Mouse (Mus musculus): ENCODE data around the gene Grik3.

The Grik3 gene

DNA sequence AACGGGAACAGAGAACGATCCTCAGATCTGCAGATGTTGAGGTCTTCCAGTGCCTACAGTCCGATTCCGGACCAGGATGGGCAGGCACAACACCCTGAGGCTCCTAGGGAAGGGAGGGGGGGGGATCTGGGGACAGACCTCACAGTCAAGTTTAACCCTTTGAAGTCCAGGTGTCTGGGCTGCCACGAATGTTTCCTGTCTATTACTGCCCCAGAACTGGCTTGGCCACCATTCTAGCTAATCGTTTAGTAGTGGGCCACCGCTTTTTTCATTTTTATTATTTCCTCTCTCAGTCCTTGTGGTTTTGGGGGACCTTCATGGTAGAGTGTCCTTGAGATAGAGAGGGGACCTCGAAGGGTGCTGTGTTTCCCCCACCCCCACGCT is 1.6 kb downstream of the Grik3 start:
- DNase-seq, result no peak

DNA sequence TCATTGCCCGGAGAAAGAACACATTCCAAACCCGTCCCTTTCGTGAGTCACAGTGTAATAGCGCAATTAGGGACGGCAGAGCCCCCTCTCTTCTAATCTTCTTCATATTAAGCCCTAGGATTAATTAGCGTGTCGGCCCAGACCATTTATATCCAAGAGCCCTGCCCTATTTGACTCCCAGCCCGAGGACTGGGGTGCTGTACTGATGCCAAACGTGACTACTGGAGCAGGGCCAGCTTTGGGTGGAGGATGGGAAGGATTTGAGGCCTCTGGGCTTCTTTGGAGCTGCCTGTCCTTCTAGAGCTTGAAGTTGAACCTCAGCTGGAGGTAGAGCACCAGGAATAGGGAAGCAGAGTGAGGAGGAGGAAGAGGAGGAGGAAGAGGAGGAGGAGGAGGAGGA is 2.2 kb downstream of the Grik3 start:
- no peak for DNase-seq

DNA sequence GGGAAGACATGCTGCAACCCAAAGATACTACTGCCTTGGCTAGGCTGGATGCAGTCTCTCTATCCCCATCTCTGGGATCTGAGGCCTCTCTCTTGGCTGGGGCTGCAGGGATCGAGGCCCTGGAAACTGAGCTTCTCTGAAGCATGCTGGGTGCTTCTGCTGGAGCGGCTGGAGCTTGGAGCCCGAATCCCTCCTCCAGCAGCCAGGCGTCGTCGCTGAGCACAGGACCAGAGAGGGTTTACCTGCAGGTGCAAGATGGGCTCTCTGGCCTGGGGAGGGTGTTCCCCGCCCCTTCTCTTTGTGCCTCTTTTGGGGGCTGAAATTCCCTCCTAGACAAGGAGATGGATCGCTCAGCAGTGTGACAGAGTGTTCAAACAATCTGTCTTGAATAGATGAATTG is 2.6 kb downstream of the Grik3 start:
- DNase-seq, result no peak

DNA sequence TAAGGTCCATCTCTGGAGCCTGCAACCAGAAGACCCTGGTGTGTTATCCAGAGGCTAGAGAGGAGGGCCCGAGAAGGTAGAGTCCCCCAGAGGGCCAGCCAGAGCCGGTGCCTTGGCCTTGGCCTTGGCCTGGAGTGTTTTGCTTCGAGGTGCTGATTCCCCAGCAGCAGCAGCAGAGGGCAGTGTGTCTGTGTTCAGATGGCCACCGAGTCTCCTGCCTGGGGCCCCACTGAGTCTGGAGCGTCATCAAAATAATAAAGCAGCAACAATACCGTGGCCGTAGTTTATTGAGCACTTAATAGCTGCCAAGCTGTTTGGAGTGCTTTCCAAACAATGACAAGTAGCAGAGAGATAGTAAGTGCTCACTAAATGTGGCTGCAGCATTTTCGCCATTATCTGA is 5.0 kb downstream of the Grik3 start:
- DNase-seq, result no peak

DNA sequence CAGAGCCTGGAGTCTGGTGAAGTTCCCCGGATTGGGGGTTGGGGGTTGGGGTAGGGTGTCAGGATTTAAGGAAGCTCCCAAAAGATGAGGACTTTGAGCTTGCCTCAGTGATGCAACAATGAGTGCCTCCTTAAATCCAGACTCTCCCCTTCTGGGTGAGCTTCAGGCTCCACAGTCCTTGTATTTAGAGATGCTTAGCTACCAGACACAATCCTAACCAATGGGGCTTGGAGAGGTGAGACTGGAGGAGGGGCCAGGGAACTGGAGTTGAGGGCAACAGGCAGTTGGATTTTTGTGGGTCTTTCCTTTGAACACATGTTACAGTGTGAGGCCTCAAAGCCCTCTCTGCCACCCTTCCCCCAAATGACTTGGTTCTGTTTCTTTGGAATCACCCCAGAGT is 6.5 kb downstream of the Grik3 start:
- DNase-seq, result no peak

DNA sequence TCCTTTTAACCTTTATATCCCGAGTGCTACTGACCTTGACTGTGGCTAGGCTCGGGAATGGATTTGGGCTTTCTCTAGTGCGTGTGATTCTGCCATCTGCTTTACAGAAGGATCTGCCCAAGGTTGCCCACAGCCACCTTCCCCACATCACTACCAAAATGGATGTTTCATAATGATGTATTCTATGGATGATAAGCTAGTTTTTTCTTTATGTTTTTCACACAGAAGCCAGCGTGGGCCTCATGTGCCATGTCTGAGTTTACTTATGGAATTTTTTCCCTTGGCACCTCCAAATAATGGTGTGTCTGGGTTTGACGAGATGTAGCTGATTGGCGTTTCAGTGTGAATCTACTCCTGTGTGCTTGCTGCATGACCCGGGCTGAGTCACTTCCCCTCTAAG is 7.0 kb downstream of the Grik3 start:
- DNase-seq, result no peak

DNA sequence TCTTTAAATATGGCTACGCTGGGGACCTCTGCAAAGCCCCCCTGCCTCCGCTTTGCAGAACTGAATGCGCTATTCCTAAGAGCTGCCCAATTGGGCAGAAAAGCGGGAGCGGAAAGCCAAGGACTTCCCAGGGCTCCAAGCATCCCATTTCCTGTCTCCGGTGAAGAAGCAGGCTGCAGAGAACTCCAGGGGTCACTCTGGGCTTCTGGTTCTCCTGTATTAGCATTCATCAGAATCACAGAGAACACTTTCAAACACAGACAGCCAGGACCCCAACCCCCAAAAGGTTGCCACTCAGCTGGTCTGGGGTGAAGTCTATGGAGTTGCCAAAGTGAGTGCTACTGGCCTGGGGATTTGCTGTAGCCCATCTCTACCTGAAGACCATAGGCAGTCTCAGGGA is 8.4 kb downstream of the Grik3 start:
- DNase-seq, result no peak

DNA sequence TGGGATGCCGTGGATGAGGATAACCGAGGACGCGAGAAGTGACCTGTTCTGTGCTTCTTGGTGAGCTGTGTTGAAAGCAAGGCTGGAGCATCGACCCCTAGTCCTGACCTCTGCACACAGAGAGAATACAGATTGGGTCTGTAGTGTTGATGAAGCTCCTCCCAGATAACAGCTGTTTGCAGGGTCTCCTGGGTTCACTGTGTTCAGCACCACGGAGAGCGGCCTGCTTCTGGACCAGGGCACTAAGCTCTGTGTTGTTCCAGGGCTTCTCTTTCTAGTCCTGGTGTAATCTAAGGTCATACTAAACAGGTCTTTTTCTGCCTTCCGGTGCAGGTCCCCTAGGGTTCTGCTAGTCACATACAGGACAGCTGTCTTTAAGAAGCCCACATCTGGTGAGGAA is 12.4 kb downstream of the Grik3 start:
- no peak for DNase-seq

DNA sequence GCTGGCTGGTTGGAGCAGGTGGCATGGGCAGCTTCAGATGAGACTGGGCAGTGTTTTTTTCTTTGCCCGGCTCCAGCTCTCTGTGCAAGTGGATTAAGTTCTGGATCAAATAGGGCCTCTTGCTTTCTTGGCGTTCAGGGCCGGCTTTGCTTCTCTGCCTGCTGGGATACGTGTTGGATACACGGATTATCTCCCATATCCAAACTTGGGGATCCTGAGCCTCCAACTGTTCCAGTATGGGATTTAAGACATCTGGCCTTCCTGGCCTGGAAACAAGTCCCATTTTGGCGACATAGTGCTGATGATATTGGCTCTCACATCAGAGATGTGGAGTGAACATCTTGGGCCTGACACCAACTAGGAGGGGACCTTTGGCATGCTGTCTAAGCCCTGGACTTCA is 21.9 kb downstream of the Grik3 start:
- no peak for DNase-seq

DNA sequence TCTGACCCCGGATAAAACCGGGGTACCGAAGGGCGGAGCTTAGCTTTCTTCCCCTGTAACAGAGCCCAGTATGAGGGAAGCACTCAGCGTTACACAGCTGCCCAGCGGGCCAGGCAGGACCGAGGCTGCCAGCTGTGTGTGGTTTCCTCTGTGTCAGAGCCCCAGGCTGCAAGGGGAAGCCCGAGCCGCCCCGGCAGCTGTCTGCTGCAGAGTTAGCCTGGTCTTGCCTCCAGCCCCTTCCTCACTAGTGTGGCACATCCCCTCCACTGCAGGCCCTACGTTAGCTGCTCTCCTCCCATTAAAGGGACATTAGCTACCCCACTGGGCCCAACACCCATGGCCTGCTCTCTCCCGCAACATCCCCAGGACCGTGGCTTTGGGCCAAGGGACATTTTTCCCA is 25.1 kb downstream of the Grik3 start:
- no peak for DNase-seq

DNA sequence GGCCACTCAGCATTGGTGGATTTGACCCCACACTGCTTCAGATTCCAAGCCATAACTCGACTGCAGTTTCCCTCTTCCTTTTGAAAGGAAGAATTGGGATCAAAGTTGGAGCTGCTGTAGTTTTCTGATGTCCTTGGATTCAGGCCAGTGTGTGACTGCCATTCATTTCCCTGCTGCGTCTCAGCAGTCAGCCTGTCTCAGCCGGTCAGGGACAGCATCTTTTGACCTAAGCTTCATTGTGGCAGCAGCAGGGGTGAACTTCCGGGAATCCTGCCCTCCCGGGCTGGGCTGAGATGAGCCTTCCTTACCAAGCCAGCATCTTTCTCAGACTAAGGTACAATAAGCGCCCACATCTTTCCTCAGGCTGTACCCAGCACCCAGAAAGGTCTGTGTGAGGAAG is 26.1 kb downstream of the Grik3 start:
- DNase-seq, result no peak

DNA sequence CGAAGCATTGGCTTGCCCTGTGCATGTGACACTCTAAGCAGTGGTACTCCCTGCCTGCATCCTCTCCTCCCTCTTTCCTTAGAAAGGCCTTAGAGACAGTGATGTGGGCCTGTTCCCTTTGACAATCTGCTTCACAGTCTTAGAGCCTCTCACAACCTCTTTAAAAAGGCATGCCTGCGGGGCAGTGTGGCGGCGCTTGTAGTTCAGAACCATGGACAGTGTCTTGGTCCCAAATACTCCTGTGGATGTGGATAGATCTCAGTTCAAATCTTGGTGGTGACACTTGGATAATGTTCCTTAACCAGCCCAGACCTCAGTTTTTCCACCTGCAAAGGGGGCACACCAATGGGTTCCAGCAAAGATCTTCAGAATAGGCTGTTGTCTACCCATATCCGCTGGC is 28.4 kb downstream of the Grik3 start:
- no peak for DNase-seq

DNA sequence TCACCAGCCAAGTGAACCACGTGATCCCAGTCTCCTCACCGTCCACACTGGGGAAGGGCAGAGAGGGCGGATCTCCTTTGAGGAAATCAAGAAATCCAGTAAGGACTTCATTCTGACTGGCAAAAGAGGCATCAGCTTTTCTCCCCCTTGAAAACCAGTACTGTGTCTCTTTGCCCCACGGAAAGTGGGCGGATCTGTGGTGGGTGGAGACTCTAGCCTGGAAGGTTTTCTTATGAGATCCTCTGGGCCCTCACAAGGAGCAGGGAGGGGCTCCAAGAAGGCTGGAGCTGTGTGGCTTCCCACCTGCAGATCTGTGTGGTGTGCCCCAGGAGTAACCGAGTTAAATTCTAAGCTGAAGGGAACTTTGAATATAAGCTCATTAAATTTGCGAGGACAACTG is 32.4 kb downstream of the Grik3 start:
- no peak for DNase-seq

DNA sequence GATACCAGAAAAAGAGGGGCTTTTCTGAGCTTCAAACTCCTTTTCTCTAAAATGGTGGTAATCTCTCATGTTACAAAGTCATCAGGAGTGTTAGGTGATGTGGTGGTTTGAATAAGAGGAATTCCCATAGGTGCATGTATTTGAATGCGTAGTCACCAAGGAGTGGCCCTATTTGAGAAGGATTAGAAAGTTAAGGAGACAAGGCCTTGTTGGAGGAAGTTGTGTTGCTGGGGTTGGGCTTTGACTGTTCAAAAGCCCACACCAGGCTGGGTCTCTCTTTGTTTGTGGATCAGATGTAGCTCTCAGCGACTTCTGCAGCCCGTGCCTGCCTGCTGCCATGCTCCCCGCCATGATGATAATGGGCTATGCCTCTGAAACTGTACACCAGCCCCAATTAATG is 34.8 kb downstream of the Grik3 start:
- DNase-seq, result no peak

DNA sequence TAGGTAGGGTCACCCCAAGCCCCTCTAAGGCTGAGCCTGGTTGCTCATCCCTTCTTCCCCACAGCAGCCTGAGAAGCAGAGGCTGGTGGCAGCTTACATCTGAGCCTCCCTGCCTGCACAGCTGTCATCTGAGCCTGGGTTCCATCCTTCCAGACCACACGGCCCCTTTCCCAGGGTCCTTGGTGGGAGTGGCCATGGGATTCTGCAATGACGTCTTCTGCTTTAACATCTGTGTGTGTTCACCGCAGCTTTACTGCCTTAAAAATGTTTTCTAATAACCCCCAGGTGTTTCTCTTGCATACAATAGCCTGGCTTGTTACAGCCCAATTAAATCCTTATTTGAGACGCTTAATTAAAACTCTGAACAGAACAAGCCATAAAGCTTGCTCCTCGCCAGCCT is 35.9 kb downstream of the Grik3 start:
- DNase-seq, result no peak

DNA sequence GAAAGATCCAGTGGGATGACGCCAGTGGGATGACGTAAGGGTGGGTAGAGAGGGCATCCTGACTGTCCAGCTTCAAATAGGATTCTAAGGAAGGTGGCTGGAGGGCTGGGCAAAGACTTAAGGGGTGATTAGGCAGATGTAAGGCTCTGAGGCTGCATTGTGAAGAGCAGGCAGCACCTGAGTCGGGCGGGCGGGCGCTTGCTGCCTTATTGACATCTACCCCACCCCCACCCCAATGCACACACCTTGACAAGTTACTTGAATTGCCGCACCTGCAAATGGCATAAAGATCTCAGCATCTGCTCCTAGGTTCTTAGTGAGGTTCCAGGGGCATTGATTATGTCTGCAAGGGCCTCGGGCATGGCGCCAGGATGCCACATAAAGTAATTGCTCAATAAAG is 43.5 kb downstream of the Grik3 start:
- no peak for DNase-seq

DNA sequence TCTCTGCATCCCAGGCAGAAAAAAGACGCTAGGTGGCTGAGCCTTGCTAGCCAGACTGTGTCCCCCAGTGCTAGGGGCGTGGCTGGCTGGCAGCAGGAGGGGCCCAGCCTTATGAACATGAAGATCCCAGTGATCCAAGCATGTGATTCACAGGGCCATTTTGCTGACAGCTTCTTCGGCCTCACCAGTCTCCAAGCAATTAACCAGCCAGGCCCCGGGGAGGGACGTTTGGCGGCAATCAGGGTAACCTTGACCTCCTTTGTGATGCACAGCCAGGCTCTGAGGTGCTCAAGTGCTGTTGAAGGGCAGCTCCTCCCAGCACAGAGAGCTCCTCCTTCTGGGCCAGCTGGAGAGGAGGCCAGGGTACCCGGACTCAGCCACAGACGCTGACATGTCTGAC is 43.9 kb downstream of the Grik3 start:
- DNase-seq, result no peak

DNA sequence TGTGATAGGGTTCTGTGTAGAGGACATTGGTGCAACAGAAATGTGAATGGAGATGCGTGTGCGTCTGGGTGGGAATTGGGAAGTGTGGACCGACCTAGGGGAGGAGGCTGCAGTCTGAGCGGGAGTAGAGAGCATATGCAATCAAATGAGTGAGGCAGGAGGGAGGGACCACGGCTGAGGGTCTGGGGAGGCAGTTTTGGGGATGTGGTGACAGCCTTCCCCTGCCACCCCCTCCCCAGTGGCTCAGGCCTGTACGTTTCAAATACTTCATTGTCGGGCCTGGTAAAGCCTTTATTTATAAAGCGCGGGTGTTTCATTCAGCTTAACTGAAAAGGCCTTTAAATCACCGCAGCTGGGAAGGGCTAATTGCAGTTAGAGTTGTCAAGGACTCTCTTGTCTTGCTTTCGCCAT is 44.5 kb downstream of the Grik3 start:
- DNase-seq, result no peak

DNA sequence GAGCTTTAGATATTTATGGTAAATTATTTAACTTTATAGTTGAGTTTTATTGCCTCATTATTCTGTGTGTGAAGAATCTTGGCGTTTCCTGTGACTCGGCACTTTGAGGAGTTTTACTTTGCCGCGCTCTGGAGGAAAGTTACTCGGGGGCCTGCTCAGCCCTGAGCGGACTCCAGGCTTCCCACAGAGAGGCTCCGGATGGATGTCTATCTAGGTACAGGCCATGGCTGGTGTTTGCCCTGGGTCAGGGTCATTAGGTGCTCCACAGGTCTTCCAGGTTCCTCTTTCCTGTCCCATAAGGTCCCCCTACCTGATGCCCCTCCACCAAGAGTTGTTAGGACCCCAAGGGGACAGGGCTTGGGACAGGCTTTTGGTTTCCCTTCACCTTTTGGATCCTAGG is 45.0 kb downstream of the Grik3 start:
- DNase-seq, result no peak

DNA sequence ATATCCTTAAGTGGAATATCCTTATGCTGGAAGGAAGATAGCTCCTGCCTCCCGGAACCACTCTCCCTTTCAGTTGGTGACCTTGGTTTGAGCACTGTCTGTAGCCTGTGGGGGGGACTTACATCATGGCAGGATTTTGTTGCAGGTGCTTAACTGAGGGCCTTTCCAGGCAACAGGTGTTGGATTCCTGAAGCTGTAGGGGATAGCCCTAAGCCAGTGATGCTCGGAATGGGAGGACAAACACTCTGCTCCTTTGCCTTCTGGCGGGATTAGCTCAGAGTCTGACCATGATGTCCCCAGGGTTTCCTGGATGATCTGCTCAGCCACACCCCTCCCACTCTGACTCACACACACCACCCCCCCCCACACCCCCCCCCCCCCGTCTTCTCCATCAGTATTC is 45.5 kb downstream of the Grik3 start:
- no peak for DNase-seq

DNA sequence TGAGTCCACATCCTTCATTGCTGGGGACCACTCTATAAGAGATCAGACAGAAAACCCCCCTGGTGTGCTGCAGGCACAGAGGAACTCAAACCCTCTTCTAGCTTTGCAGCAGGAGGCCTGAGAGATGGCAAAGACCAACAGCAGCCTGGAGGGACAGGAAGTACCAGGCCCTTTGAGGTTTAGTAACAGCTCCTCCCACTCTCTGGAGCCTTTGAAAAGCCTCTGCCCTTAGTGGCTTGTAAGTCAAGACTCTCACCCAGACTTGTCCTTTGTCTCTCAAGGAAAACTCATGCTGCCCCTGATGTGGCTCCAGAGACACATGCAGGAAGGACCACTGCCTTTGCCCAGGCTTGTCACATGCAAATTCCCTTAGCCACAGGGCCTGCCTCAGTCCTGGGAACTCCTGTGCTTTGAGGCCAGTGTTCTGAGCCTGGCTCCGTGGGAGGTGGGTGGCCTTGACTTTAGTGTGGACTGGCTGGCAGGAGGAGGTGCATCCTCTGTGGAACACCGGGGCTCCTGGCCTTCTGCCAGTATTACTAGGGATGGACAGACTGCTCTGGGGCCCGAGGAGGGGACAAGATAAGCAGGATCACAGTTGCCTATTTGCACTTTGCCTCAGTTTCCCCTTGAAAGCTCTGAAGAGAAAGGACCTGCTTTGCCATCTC is 47.9 kb downstream of the Grik3 start:
- no peak for DNase-seq

DNA sequence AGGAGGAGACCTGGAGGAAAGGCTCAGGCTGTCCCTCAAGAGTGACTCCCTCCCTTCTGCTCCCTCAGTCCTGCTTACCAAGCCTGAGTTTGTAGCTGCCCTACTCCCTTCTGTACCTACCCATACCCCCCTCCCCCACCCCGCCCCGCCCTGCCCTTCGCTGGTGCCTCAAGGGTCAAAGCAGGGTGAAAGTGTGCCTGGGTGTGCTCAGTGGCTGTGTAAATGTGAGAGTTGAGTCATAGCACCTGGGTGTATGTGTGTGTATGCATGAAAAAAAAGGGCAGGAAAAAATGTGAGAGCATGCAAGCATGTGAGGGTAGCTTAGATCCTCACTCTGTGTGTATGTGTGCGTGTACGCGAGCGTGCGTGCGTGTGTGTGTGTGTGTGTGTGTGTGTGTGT is 49.1 kb downstream of the Grik3 start:
- no peak for DNase-seq

DNA sequence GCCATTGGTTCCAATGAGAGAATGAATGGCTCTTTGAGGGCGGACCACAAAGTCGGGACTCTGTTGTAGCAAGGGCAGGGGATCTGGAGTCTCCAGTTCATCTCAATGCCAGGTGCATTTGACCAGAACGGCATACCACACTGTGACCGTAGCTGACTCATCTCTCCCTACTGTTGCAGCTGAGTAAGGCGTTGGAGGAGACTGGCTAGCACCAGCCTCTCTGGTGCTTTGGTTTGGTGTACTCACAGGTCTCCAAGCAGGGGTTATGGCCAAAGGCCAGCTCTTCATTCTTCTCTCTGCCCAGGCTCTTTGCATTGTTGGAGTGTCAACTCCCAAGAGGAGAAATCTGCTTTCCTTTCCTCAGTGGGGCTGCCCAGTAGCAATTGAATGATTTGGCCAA is 52.7 kb downstream of the Grik3 start:
- DNase-seq, result no peak

DNA sequence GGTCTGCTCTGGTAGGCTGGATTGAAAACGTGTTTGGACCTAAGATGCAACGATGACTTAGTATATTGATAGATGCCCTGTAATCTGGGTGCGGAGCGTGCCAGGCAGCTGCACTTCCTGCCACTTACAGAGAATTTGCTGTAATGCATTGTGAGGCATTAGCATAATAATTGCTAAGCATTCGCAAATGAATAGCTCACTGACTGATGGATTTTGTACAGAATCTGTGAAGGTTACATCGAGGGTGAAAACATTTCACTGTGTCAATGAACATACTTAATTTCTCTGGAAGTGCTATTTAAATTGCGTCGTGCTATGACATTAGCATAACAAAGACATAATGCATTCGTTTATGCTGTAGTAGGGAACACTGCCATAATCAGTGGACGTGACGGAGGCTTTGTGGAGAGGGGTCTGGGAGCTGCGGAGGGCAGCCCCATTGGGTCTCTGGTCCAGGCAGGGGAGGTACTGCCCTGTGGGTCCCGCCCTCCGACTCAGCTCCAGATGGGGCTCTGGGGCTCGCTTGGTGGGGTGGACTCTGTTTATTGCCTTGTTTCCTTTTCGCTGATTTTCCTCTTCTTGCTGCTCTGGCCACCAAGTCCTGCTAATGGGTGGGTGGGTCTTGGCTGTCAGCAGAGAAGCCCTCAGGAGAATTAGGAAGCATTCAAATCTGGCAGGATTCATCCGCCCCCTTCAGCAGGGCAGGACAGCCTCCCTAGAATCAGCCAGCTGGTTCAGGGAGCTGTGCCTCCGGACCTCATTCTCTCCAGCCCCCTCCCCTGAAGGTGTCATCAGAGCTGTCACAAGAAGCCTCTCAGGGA is 54.7 kb downstream of the Grik3 start:
- DNase-seq, result no peak

DNA sequence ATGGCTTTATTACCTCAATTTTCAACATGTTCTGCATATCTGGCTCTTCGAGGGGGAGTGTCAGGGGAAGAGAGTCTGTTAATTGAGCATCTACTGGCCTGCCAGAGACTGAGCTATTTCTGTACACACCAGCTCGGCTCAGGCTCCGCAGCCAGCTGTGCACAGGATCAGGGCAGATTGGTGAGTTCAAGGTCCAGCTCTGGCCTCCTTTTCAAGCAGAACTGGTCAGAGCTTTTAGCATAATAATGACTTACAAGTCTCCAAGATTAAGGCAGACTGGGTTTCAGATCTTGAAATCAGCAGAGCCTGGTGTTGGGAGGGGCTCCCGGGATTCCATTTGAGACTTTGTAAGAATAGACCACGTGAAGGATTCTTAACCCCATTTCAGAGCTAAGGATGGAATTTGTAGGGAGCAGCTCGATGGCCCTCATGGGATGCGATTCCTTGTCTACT is 55.3 kb downstream of the Grik3 start:
- DNase-seq, result no peak

Measured in B cell, adult 2 months (primary cell).